ENCODE assay signal across 24 mouse cellular contexts in genomic region chr7:36097054-36097453, GRCm38 (mm10).
DNase-seq lines count a peak whose midpoint lies in the region; ATAC-seq and TF ChIP-seq lines count a peak whose summit lies in the region.
"Had no signal": no experiment of that assay in that cellular context is flagged by ENCODE, and none has a peak within 500 bp of the region (broad histone marks: within the 10 kb centered on the region; RNA-seq: fewer than 3 reads in every experiment).

No protein-coding gene starts in this region.

- no peaks in the 10 kb centered on the region for H3K36me3 ChIP-seq in kidney, embryonic 14.5 days (ENCODE audit: control insufficient read depth, insufficient read depth, low read length)
- H3K36me3 ChIP-seq in lung, embryonic 14.5 days (ENCODE audit: insufficient read depth), result no peaks in the 10 kb centered on the region
- H3K36me3 ChIP-seq in midbrain, embryonic 11.5 days (ENCODE audit: control insufficient read depth, insufficient read depth, low read length), result no peaks in the 10 kb centered on the region
- no peaks in the 10 kb centered on the region for H3K36me3 ChIP-seq in midbrain, embryonic 13.5 days
- H3K36me3 ChIP-seq in myocyte (ENCODE audit: control insufficient read depth, insufficient read depth), result no peaks in the 10 kb centered on the region
- H3K36me3 ChIP-seq: embryonic facial prominence, embryonic 10.5 days; embryonic facial prominence, embryonic 12.5 days; forebrain, embryonic 15.5 days had no signal

- ATAC-seq in kidney, embryonic 14.5 days (ENCODE audit: low FRiP score, low TSS enrichment), result no peak
- ATAC-seq in lung, embryonic 14.5 days (ENCODE audit: insufficient read depth), result no peak
- no peak for ATAC-seq in midbrain, embryonic 11.5 days (ENCODE audit: low FRiP score)
- no peak for ATAC-seq in midbrain, embryonic 13.5 days
- ATAC-seq: activated CD4-positive, CD25-positive, alpha-beta regulatory T cell, adult 4 months; forebrain, embryonic 13.5 days; forebrain, embryonic 15.5 days; forebrain, postnatal 0 days; Patski had no signal

- no peak overlapping the region for H3K4me2 ChIP-seq in kidney, embryonic 14.5 days (replicated peaks; ENCODE audit: low read depth, low read length)
- H3K4me2 ChIP-seq in lung, embryonic 14.5 days, result no peak overlapping the region
- H3K4me2 ChIP-seq in midbrain, embryonic 11.5 days, result no peak overlapping the region
- H3K4me2 ChIP-seq in midbrain, embryonic 13.5 days (replicated peaks), result no peak overlapping the region
- H3K4me2 ChIP-seq in myocyte (ENCODE audit: low read depth), result peak overlapping the region; percentile 52
- H3K4me2 ChIP-seq: embryonic facial prominence, embryonic 12.5 days; forebrain, embryonic 13.5 days; forebrain, embryonic 15.5 days had no signal

- 69% methylated on average over 4 of the region's 4 CpGs for WGBS in kidney, embryonic 14.5 days
- WGBS in lung, embryonic 14.5 days, result 71% methylated on average over 4 of the region's 4 CpGs
- WGBS in midbrain, embryonic 11.5 days, result 80% methylated on average over 4 of the region's 4 CpGs
- WGBS in midbrain, embryonic 13.5 days, result 89% methylated on average over 4 of the region's 4 CpGs

- H3K27ac ChIP-seq in kidney, embryonic 14.5 days (ENCODE audit: low read depth, low read length), result 0 out of 2 replicates have a peak overlapping the region, but pooled peaks have one; percentile 87
- H3K27ac ChIP-seq in lung, embryonic 14.5 days (ENCODE audit: low read depth), result peak overlapping the region; percentile 80
- no peak overlapping the region for H3K27ac ChIP-seq in midbrain, embryonic 11.5 days (ENCODE audit: low read depth, low read length)
- H3K27ac ChIP-seq in midbrain, embryonic 13.5 days, result no peak overlapping the region
- H3K27ac ChIP-seq: embryonic facial prominence, embryonic 10.5 days; embryonic facial prominence, embryonic 12.5 days; forebrain, embryonic 13.5 days; forebrain, embryonic 15.5 days had no signal

- H3K9ac ChIP-seq in kidney, embryonic 14.5 days (ENCODE audit: low read depth, low read length), result no peak overlapping the region
- no peak overlapping the region for H3K9ac ChIP-seq in lung, embryonic 14.5 days
- H3K9ac ChIP-seq in midbrain, embryonic 11.5 days (ENCODE audit: low read length), result no peak overlapping the region
- no peak overlapping the region for H3K9ac ChIP-seq in midbrain, embryonic 13.5 days (replicated peaks)
- H3K9ac ChIP-seq: embryonic facial prominence, embryonic 12.5 days; forebrain, embryonic 13.5 days; forebrain, embryonic 15.5 days; forebrain, postnatal 0 days had no signal

- H3K4me1 ChIP-seq in kidney, embryonic 14.5 days (ENCODE audit: control insufficient read depth, insufficient read depth, low read length), result 0 out of 2 replicates have a peak, but pooled peaks cover 4% of the 10 kb centered on the region
- peaks cover 22% of the 10 kb centered on the region for H3K4me1 ChIP-seq in lung, embryonic 14.5 days (ENCODE audit: insufficient read depth)
- no peaks in the 10 kb centered on the region for H3K4me1 ChIP-seq in midbrain, embryonic 11.5 days (ENCODE audit: control insufficient read depth, insufficient read depth, low read length)
- H3K4me1 ChIP-seq in midbrain, embryonic 13.5 days (replicated peaks), result no peaks in the 10 kb centered on the region
- H3K4me1 ChIP-seq: forebrain, embryonic 13.5 days; forebrain, embryonic 15.5 days had no signal

- H3K9me3 ChIP-seq in kidney, embryonic 14.5 days (ENCODE audit: control insufficient read depth, low read length), result no peaks in the 10 kb centered on the region
- H3K9me3 ChIP-seq in lung, embryonic 14.5 days (ENCODE audit: low read depth, low read length), result no peaks in the 10 kb centered on the region
- no peaks in the 10 kb centered on the region for H3K9me3 ChIP-seq in midbrain, embryonic 11.5 days (ENCODE audit: control insufficient read depth, low read length)
- H3K9me3 ChIP-seq in midbrain, embryonic 13.5 days, result no peaks in the 10 kb centered on the region
- H3K9me3 ChIP-seq: embryonic facial prominence, embryonic 10.5 days; embryonic facial prominence, embryonic 12.5 days; forebrain, embryonic 15.5 days had no signal

- no peak overlapping the region for H3ac ChIP-seq in myocyte (ENCODE audit: control insufficient read depth, insufficient read length)

- no peaks in the 10 kb centered on the region for H3K79me2 ChIP-seq in myocyte (ENCODE audit: control insufficient read depth, insufficient read depth)

- no peak for TF ChIP-seq CTCF in lung, embryonic 14.5 days (IDR thresholded peaks at IDR 0.05; ENCODE audit: low read depth)

- H3K4me3 ChIP-seq in kidney, embryonic 14.5 days (ENCODE audit: low read length), result no peak overlapping the region
- H3K4me3 ChIP-seq in lung, embryonic 14.5 days (ENCODE audit: low read depth, low read length), result no peak overlapping the region
- H3K4me3 ChIP-seq in midbrain, embryonic 11.5 days (ENCODE audit: low read depth, low read length), result no peak overlapping the region
- no peak overlapping the region for H3K4me3 ChIP-seq in midbrain, embryonic 13.5 days (replicated peaks)
- no peak overlapping the region for H3K4me3 ChIP-seq in myocyte
- H3K4me3 ChIP-seq: embryonic facial prominence, embryonic 10.5 days; embryonic facial prominence, embryonic 12.5 days; forebrain, embryonic 13.5 days; forebrain, embryonic 15.5 days had no signal

- no peak for DNase-seq in kidney, postnatal 10 days
- DNase-seq in lung, embryonic 14.5 days, result no peak
- DNase-seq in lung, postnatal 14 days, result no peak
- DNase-seq in midbrain, embryonic 11.5 days (ENCODE audit: low spot score, missing footprints), result peak; percentile 33
- no peak for DNase-seq in adipocyte (ENCODE audit: low spot score)
- DNase-seq: adrenal gland, adult 2 months; adrenal gland, postnatal 10 days; adrenal gland, postnatal 25 days; B cell, adult 2 months; cerebellum, adult 11 months; cerebellum, adult 18-20 months; cerebellum, adult 8-10 months; cerebellum, adult 9-11 months; cerebellum, postnatal 14 days; forebrain, postnatal 0 days had no signal

- TF ChIP-seq POLR2A in myocyte (IDR thresholded peaks at IDR 0.05; ENCODE audit: insufficient read length, low read depth), result no peak

- H3K27me3 ChIP-seq in kidney, embryonic 14.5 days (ENCODE audit: control insufficient read depth, insufficient read depth, low read length), result no peaks in the 10 kb centered on the region
- no peaks in the 10 kb centered on the region for H3K27me3 ChIP-seq in lung, embryonic 14.5 days (ENCODE audit: insufficient read depth, low read length)
- H3K27me3 ChIP-seq in midbrain, embryonic 11.5 days (ENCODE audit: control insufficient read depth, insufficient read depth, low read length), result no peaks in the 10 kb centered on the region
- no peaks in the 10 kb centered on the region for H3K27me3 ChIP-seq in midbrain, embryonic 13.5 days
- H3K27me3 ChIP-seq in myocyte (ENCODE audit: control insufficient read depth, insufficient read depth, insufficient read length), result no peaks in the 10 kb centered on the region
- H3K27me3 ChIP-seq: embryonic facial prominence, embryonic 12.5 days; forebrain, embryonic 13.5 days; forebrain, embryonic 15.5 days; Patski had no signal

TF ChIP-seq in myocyte, 11 proteins besides CTCF, POLR2A, EP300 and RAD21:
- TF ChIP-seq MAX (IDR thresholded peaks at IDR 0.05; ENCODE audit: low read depth) (no peak), MYOD1 (IDR thresholded peaks at IDR 0.05; ENCODE audit: control insufficient read depth in 1 of 3, insufficient read length in 2 of 3, low read depth in 2 of 3) (peak in 2 of 3 experiments; percentile 51 to 54)

Comparison
In these comparisons a context has a peak if more than half of its experiments do, and no peak if none do; other contexts are left out.
1. H3K27ac ChIP-seq: peak in kidney, embryonic 14.5 days (single experiment) and lung, embryonic 14.5 days (single experiment); none in midbrain, embryonic 11.5 days (single experiment) and midbrain, embryonic 13.5 days (single experiment).